Mouse (Mus musculus) C2C12 (cell line): ENCODE measurements around the gene Pik3cd. TPM values are rescaled to one million over a fixed set of nuclear protein-coding genes. Genes with fewer than 3 reads are reported as not detected.

Source experiments
- H3K27me3 ChIP-seq: one replicate; pipeline ENCODE4 v1.6.1; 2011; ENCODE audit not compliant: control insufficient read depth, insufficient read depth, insufficient read length
- H3K36me3 ChIP-seq: one replicate; pipeline ENCODE4 v1.6.1; 2011; ENCODE audit not compliant: control insufficient read depth, insufficient read depth
- H3K4me3 ChIP-seq: one replicate; pipeline ENCODE4 v1.5.1; 2011; ENCODE audit warnings: mild to moderate bottlenecking, control low read depth; ENCODE audit not compliant: poor library complexity, insufficient read depth, severe bottlenecking
- H3K79me2 ChIP-seq: one replicate; pipeline ENCODE4 v1.6.1; 2011; ENCODE audit not compliant: control insufficient read depth, insufficient read depth
- H3K79me3 ChIP-seq: one replicate; pipeline ENCODE4 v1.6.1; 2011; ENCODE audit warnings: low read depth, control low read depth
- H3ac ChIP-seq: one replicate; pipeline ENCODE3; 2011; ENCODE audit warnings: low read depth; ENCODE audit not compliant: control insufficient read depth, insufficient read length
- CEBPB ChIP-seq: IDR thresholded peaks from one replicate; pipeline ENCODE4 v1.6.1; 2011; ENCODE audit warnings: low read depth, mild to moderate bottlenecking, control low read depth, moderate library complexity
- CTCF ChIP-seq: IDR thresholded peaks from one replicate; pipeline ENCODE4 v1.5.1; 2011; ENCODE audit not compliant: control insufficient read depth, insufficient read depth, insufficient read length
- FOSL1 ChIP-seq: IDR thresholded peaks from one replicate; pipeline ENCODE4 v1.8.0; 2011; ENCODE audit warnings: mild to moderate bottlenecking, low read length; ENCODE audit not compliant: poor library complexity, insufficient read depth, severe bottlenecking
- MAX ChIP-seq: IDR thresholded peaks from one replicate; pipeline ENCODE4 v1.6.1; 2011; ENCODE audit warnings: mild to moderate bottlenecking, control low read depth
- MYOD1 ChIP-seq: IDR thresholded peaks from one replicate; pipeline ENCODE4 v1.6.1; 2011; ENCODE audit warnings: low read depth; ENCODE audit not compliant: control insufficient read depth, insufficient read length
- MYOG ChIP-seq: IDR thresholded peaks from one replicate; pipeline ENCODE4 v1.6.1; 2011; ENCODE audit not compliant: control insufficient read depth, insufficient read length; ENCODE audit errors: extremely low read depth
- USF1 ChIP-seq: IDR thresholded peaks from one replicate; pipeline ENCODE4 v1.6.1; 2011; ENCODE audit warnings: low read depth, mild to moderate bottlenecking, control low read depth, moderate library complexity
- polyA plus RNA-seq: library from polyadenylated mRNA; unstranded; fragments of >200 nt; fragmentation: generic; extraction: Trizol; gene quantifications from one replicate; pipeline ENCODE4 v1.2.1, GENCODE M21; 2012; ENCODE audit warnings: missing spikeins

Gene Pik3cd
- polyA plus RNA-seq, 1 experiment: 1.5 TPM

GRCm38 (mm10) chr4:149657858-149658416 is 44.4 kb downstream of the Pik3cd start:
- no peaks in the 10 kb centered on the region for H3K36me3 ChIP-seq
- H3K27me3 ChIP-seq: no peaks in the 10 kb centered on the region
- H3ac ChIP-seq: no peak overlapping the region
- TF ChIP-seq MYOD1 (no peak), MYOG (no peak), CTCF (no peak), USF1 (no peak), CEBPB (no peak), FOSL1 (no peak), MAX (no peak)
- no peaks in the 10 kb centered on the region for H3K79me3 ChIP-seq
- no peak overlapping the region for H3K4me3 ChIP-seq
- no peaks in the 10 kb centered on the region for H3K79me2 ChIP-seq

GRCm38 (mm10) chr4:149654232-149654631 is 48.1 kb downstream of the Pik3cd start:
- Histone ChIP-seq H3K79me3 (no peaks in the 10 kb centered on the region), H3K36me3 (no peaks in the 10 kb centered on the region), H3K79me2 (no peaks in the 10 kb centered on the region), H3ac (no peak overlapping the region), H3K27me3 (no peaks in the 10 kb centered on the region), H3K4me3 (no peak overlapping the region)
- TF ChIP-seq FOSL1: no peak
- TF ChIP-seq MYOD1: no peak
- TF ChIP-seq USF1: no peak
- TF ChIP-seq MAX: no peak
- TF ChIP-seq MYOG: no peak
- TF ChIP-seq CEBPB: no peak
- peak; percentile 21 for TF ChIP-seq CTCF

DNA sequence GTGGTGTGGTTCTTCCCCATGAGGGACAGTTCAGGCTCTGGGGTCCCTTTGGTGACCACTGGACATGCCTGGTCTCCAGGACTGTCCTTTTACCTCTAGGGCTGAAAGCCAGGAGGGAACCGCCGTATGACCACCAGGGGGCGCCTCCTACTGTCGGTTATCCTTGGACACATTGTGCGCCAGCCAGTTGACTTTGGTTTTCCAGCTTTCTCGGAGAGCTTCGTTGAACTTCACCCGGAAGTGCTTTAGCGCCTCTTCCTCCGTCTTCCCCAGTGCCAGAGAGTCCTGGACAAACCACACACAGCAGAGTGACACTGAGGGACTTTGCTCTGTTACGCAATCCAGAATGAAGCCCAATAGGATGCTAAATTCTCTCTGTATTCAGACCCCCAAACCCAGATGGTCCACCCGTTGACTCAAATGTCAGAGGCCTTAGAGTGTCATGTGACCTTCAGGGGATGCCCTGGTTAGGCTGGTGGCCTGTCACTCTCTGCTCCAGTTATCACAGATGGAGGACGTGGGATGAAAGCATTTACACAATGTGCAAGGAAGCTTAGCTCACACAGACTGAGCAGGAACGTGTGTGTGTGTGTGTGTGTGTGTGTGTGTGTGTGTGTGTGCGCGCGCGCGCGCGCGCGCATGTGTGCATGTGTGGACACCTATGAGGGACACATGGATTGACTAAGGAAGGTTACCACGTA is 51.7 kb downstream of the Pik3cd start:
- peaks cover 16% of the 10 kb centered on the region for H3K36me3 ChIP-seq
- no peaks in the 10 kb centered on the region for H3K27me3 ChIP-seq
- TF ChIP-seq MYOG: no peak
- no peak for TF ChIP-seq MYOD1
- peak; percentile 68 for TF ChIP-seq CEBPB
- TF ChIP-seq CTCF: peak; percentile 80
- no peak overlapping the region for H3ac ChIP-seq
- H3K4me3 ChIP-seq: no peak overlapping the region
- H3K79me3 ChIP-seq: no peaks in the 10 kb centered on the region
- no peaks in the 10 kb centered on the region for H3K79me2 ChIP-seq

DNA sequence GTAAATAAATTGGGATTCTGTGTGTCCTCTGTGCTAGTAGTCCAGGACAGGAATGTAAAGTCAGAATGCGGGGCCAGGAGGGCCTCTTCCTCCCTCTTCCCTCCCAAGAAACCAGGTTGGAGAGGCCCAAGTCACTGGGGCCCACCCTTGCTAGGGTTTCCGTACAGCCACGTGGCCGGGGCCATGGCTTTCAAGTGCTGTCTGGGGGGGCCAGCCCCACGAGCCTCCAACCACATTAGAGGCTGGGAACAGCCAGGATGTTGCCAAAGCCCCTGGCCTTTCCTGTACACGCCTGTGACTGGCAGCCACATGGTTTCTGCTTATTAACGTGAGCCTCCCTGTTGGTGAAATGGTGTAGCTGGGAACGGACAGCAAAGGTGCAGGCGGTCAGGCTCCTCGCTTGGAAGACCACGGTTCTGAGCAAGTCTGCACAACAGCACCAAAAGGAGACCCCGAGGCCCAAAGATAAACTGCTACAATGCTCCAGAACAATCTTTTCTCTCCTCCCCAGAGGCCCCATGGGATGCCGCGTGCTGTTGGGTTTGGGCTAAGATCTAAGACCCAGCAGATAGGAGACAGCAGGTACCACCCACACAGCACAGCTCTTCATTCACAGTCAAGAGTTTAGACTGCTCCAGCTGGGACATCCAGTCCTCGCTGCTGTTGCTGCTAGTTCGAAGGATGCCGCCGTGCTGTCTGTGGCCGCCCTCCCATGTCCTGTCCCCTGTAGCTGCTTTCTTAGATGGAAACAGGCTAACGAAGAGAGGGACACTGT is 54.2 kb downstream of the Pik3cd start:
- H3K27me3 ChIP-seq: no peaks in the 10 kb centered on the region
- no peaks in the 10 kb centered on the region for H3K79me3 ChIP-seq
- no peak overlapping the region for H3ac ChIP-seq
- TF ChIP-seq MYOG (no peak), USF1 (no peak)
- no peaks in the 10 kb centered on the region for H3K79me2 ChIP-seq
- H3K36me3 ChIP-seq: peaks cover 19% of the 10 kb centered on the region
- no peak overlapping the region for H3K4me3 ChIP-seq

DNA sequence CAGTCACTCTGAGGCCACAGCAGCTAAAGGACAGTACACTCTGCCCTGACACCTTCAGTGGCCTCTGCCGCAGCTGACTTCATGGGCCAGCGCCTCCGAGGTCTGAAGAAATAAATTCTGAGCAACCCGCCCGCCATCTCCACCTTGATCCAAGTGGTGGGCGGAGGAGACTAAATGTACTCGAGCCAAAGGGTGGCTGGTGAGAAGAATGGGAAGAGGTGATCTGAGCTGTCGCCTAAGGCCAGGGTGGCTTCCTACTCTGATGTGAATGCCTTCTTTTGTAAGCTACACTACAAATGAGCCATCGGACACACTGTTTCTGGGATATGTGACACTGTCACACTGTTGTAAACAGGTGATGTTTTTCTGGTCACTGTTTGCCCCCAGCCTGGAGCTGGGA is 56.6 kb downstream of the Pik3cd start:
- H3K27me3 ChIP-seq: no peaks in the 10 kb centered on the region
- no peaks in the 10 kb centered on the region for H3K79me3 ChIP-seq
- H3K36me3 ChIP-seq: peaks cover 20% of the 10 kb centered on the region
- no peak for TF ChIP-seq CTCF
- TF ChIP-seq USF1: no peak
- TF ChIP-seq MAX: no peak
- no peak for TF ChIP-seq MYOD1
- TF ChIP-seq CEBPB: no peak
- TF ChIP-seq MYOG: no peak
- TF ChIP-seq FOSL1: no peak
- H3ac ChIP-seq: no peak overlapping the region
- H3K79me2 ChIP-seq: no peaks in the 10 kb centered on the region
- no peak overlapping the region for H3K4me3 ChIP-seq

DNA sequence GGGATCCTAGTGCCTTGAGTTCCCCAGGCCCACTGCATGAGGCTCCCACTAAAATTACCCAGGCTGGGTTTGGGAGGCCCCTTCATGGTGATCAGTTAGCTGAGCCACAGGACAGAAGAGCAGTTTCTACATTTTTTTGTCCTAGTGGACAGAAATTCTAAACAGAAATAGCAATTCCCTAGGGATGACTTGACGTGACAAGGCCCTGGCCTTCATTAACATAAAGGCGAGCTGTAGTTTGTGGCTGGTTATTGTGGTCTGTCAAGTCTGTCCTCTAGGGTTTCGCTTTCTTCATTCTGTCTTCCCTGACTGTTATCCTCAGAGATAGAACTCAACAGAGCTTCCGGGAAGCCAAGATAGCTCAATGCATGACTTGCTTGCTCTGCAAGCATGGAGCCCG is 60.4 kb downstream of the Pik3cd start:
- Histone ChIP-seq H3K4me3 (no peak overlapping the region), H3K27me3 (no peaks in the 10 kb centered on the region), H3K79me2 (no peaks in the 10 kb centered on the region), H3K36me3 (peaks cover 31% of the 10 kb centered on the region), H3ac (no peak overlapping the region), H3K79me3 (no peaks in the 10 kb centered on the region)
- TF ChIP-seq MYOD1: no peak
- TF ChIP-seq MYOG: no peak
- no peak for TF ChIP-seq USF1
- TF ChIP-seq CTCF: no peak
- no peak for TF ChIP-seq CEBPB
- TF ChIP-seq MAX: no peak
- no peak for TF ChIP-seq FOSL1
